Mouse (Mus musculus) left cerebral cortex, adult 18-20 months (tissue): ENCODE measurements at regions not wholly inside any gene's neighbourhood (a gene's known extent, or its start where the extent isn't known, plus 50 kb on each side); places are given as distances from the start of the nearest gene placed in this dataset.
A peak's percentile ranks its signal among the peaks of the same experiment; 100 is the strongest.

Experiments used
- DNase-seq, 2 experiments: peaks; one replicate each; pipeline ENCODE4 v3.0.0; 2021 to 2022; ENCODE audit warnings: low spot score in 2 of 2, mixed read lengths in 1 of 2

DNA sequence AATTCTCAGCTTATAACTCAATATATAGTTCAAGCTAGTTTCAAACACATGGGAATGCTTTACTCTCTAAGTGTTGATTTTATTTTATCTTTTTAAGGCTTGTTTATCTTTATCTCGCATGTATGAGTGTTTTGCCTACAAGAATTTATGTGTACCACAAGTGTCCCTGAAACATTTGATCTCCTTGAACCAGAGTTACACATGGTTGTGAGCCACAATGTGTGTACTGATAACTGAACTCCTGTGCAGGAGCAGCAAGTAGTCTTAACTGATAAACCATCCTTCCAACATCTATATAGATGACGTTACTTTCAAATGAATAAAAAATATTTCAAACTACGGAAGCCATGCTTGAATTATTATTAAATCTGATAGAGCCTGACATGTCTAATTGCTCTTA is 104.5 kb downstream of the Pabpc4l start:
- no peak for DNase-seq

DNA sequence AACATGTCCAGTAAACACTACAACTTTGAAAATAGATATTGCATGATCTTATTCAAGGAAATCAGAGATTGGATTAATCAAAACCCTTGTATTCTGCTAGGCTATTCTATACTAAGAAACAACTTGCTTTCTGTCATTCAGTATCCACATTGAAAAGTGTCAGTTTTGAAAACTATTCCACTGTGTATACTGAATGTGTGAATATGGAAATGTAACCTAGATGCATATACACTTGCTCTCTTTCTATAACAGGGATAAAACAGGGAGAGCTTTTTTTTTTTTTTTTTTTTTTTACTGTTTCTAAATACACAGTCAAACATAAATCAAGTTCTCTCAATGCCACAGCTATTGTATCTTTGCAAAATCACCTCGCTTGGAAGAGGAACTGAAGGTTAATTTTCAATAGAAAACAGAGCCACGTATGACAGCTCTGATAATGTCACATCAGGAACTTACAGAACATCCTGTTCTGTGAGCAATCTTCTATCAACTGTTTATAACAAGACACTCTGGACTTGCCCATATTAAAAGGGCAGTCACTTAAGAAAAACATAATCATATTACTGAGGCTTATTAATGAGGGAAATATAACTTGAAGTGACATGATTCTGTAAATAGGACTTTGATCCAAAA is 107.3 kb downstream of the Pabpc4l start:
- DNase-seq = no peak

DNA sequence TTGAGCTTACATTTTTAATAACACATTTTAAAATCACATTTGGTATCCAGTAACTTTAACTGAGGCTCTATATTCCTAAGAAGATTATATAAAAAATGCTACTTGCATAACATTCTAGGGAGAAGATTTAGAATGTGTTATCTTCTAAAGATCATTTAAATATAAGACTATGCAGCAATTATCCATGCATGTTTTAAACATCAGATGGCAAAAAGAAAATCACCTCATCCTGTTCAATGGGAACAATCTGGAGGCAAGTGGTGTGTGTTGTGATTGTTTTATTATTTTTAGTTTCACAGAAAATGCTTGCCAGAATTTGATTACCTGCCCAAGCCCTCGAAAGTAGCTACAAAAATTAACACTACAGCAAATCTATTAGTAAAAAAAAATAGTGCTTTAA is 113.5 kb downstream of the Pabpc4l start:
- no peak for DNase-seq

DNA sequence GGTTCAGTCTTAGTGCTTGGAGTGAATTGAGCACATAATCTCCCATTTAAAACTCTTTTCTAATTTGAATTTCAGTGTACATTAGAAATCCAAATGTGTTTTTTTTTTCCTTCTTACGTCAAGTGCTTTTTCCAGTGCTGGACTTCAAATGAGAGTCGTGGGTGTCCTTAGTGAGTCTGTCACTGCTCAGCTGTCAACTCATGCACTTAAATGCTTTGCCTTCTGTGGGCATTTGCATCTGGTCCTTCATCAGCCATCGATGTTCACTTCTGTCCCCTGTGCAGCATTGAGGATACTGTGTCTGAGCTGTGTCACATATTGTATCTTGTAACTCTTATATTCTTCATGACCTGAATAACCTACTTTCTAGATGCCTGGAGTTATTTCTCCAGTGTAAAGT is 123.1 kb downstream of the Pabpc4l start:
- DNase-seq = peak in 1 of 2 experiments; percentile 10
